Comparison of ENCODE assay signal across 23 mouse cellular contexts in the genomic region with DNA sequence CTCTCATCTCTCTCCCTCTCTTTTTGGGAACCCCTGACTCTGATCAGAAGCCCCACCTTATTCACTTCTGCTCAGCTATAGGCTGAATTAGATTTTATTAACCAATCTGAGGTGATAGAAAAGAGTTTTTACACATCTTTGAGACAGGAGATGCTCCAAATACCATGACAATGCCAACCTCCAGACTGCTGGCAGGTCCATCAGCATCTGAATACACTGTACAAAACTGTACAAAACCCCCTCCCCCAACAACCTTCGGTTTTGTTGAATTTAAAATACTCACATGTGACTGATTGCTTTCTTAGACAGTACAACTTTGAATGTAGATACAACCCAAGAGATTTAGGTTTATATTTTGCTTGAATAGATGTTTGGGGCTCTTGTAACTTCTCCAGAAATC. TPM values are rescaled to one million over a fixed set of nuclear protein-coding genes. Genes with fewer than 3 reads are reported as not detected.
A peak's percentile ranks its signal among the peaks of the same experiment; 100 is the strongest.
DNase-seq lines count a peak whose midpoint lies in the region; ATAC-seq and TF ChIP-seq lines count a peak whose summit lies in the region.
"Had no signal": no experiment of that assay in that cellular context is flagged by ENCODE, and none has a peak within 500 bp of the region (broad histone marks: within the 10 kb centered on the region; RNA-seq: fewer than 3 reads in every experiment).

No protein-coding gene starts in this region.

- H3K4me1 ChIP-seq in liver, embryonic 15.5 days (replicated peaks), result peaks cover 76% of the 10 kb centered on the region
- H3K4me1 ChIP-seq: embryonic facial prominence, embryonic 12.5 days had no signal

- H3K9me3 ChIP-seq in liver, embryonic 15.5 days (replicated peaks), result no peaks in the 10 kb centered on the region
- H3K9me3 ChIP-seq: embryonic facial prominence, embryonic 12.5 days; embryonic facial prominence, embryonic 15.5 days; hindbrain, embryonic 13.5 days; intestine, embryonic 15.5 days had no signal

- H3K36me3 ChIP-seq in liver, embryonic 15.5 days (replicated peaks), result peaks cover 63% of the 10 kb centered on the region

- DNase-seq in layer of hippocampus, adult 2 months (ENCODE audit: low spot score in 2 of 2), result no peak
- no peak for DNase-seq in layer of hippocampus, adult 11-12 months (ENCODE audit: low spot score)
- DNase-seq in liver, result no peak
- DNase-seq in ES-CJ7 (ENCODE audit: low read depth, low spot score), result peak; percentile 97
- peak; percentile 95 for DNase-seq in ZHBTc4 (ENCODE audit: low read depth, low spot score)
- DNase-seq in gastrocnemius, postnatal 10 days, result no peak
- DNase-seq: adrenal gland, adult 2 months; adrenal gland, postnatal 14 days; B cell, adult 2 months; cerebellum, adult 11 months; gastrocnemius, adult 2 months; gastrocnemius, postnatal 25 days; heart, adult 2 months had no signal

- TF ChIP-seq CTCF in layer of hippocampus, adult 2 months (conservative IDR thresholded peaks at IDR 0.05), result no peak

- H3K27me3 ChIP-seq in liver, embryonic 15.5 days, result no peaks in the 10 kb centered on the region
- H3K27me3 ChIP-seq: embryonic facial prominence, embryonic 12.5 days; embryonic facial prominence, embryonic 15.5 days; hindbrain, embryonic 13.5 days; intestine, embryonic 15.5 days had no signal

- no peak overlapping the region for H3K4me3 ChIP-seq in layer of hippocampus, adult 2 months
- no peak overlapping the region for H3K4me3 ChIP-seq in liver, embryonic 15.5 days (replicated peaks)
- H3K4me3 ChIP-seq: embryonic facial prominence, embryonic 12.5 days; embryonic facial prominence, embryonic 15.5 days; gastrocnemius, adult 2 months; heart, adult 2 months; hindbrain, embryonic 13.5 days; intestine, embryonic 15.5 days had no signal

- H3K4me2 ChIP-seq in liver, embryonic 15.5 days, result no peak overlapping the region
- H3K4me2 ChIP-seq: embryonic facial prominence, embryonic 12.5 days; embryonic facial prominence, embryonic 15.5 days; heart, embryonic 11.5 days; hindbrain, embryonic 13.5 days; intestine, embryonic 15.5 days had no signal

- WGBS in liver, embryonic 15.5 days (ENCODE audit: insufficient replicate concordance), result 65% methylated on average over 1 of the region's 1 CpGs

- H3K9ac ChIP-seq in liver, embryonic 15.5 days, result no peak overlapping the region
- H3K9ac ChIP-seq: embryonic facial prominence, embryonic 12.5 days; embryonic facial prominence, embryonic 15.5 days; forebrain, postnatal 0 days; hindbrain, embryonic 13.5 days; intestine, embryonic 15.5 days had no signal

- no peak for ATAC-seq in liver, embryonic 15.5 days (ENCODE audit: insufficient read depth)
- no peak for ATAC-seq in monocyte, adult 5-6 weeks (replicated peaks; ENCODE audit: insufficient number of reproducible peaks, low FRiP score, low TSS enrichment, poor library complexity, severe bottlenecking)
- ATAC-seq: forebrain, embryonic 14.5 days; hindbrain, embryonic 16.5 days; intestine, embryonic 15.5 days had no signal

- peak overlapping the region; percentile 39; the same call in 1 of the 2 replicates for H3K27ac ChIP-seq in layer of hippocampus, adult 2 months
- H3K27ac ChIP-seq in liver, embryonic 15.5 days (replicated peaks), result peak overlapping the region; percentile 39; the same call in 1 of the 2 replicates
- H3K27ac ChIP-seq: embryonic facial prominence, embryonic 12.5 days; embryonic facial prominence, embryonic 15.5 days; gastrocnemius, adult 2 months; heart, adult 2 months; hindbrain, embryonic 13.5 days; intestine, embryonic 15.5 days had no signal

RNA-seq across cellular contexts. Expression of gene Top1, which starts 10.5 kb away (rescaled TPM):
- 10 to 100 TPM; 79.4 to 83.9 TPM for total RNA-seq in layer of hippocampus, adult 2 months (2021)
- 55.3 and 56.7 TPM in 2 replicates for polyA plus RNA-seq in liver, embryonic 15.5 days (2015; fragmentation: Nextera tagmentation; extraction: Ambion mirVana)
- total RNA-seq in monocyte, adult 5-6 weeks (2017), result 127 to 181 TPM (median 138 TPM) in 3 replicates
- total RNA-seq in gastrocnemius, postnatal 10 days (2021), result 10 to 100 TPM; 42.3 to 54.4 TPM

Comparison
In these comparisons a context has a peak if more than half of its experiments do, and no peak if none do; other contexts are left out.
1. DNase-seq: peak in ES-CJ7 (single experiment) and ZHBTc4 (single experiment); none in layer of hippocampus, adult 2 months (0 of 2), layer of hippocampus, adult 11-12 months (single experiment), liver (single experiment) and gastrocnemius, postnatal 10 days (single experiment).